Mouse (Mus musculus) kidney, adult 2 months (tissue): Measurements from ENCODE around the gene Mtpn.
A peak's percentile ranks its signal among the peaks of the same experiment; 100 is the strongest.

Experiments
- CTCF ChIP-seq: fragments of 200-500 bp; conservative IDR thresholded peaks from 2 replicates; pipeline ENCODE4 v1.5.1; 2011; ENCODE audit warnings: low read depth, mild to moderate bottlenecking, control low read depth, low read length, moderate library complexity, mixed read lengths; ENCODE audit not compliant: insufficient read depth, insufficient read length
- POLR2A ChIP-seq: fragments of 200-500 bp; IDR thresholded peaks from one replicate; pipeline ENCODE4 v1.6.1; 2011; ENCODE audit warnings: low read depth, low read length, control low read depth

GRCm38 (mm10) chr6:35567755-35568154 lies 28.1 kb upstream of the Mtpn start:
- TF ChIP-seq CTCF (peak; percentile 9; the same call in 1 of the 2 replicates), POLR2A (no peak)
